Mouse (Mus musculus): ENCODE results near the gene Pou2f3.

DNA sequence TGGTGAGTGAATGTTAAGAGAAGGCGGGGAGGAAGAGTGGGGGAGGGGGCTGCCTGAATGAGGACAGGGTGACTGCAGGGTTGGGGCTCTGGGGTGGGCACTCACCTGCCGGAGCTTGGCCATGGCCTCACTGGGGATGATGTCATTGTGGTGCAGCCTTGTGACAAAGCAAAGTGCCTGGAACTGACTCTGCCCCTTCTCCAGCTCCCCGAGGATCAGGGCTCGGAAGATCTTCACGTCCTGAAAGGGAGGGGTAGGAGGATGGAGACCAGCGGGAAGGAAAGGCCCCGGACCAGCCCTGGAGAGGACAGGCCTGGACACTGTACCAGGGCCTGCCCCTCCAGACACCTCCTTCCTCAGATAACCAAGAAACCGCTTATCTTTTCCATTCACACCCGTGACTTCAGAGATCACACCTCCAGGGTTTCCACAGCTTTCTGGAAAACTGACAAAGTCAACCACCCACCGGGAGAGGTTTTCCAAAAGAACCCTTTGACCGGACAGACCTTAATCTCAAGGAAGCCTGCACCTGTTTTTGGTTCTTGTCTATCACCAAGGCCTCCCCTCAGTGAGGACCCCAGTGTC lies 14.7 kb upstream of the Pou2f3 start:
- TF ChIP-seq CTCF (IDR thresholded peaks at IDR 0.05; ENCODE audit: control insufficient read depth, insufficient read depth, low read length) = no peak
- TF ChIP-seq POLR2A (IDR thresholded peaks at IDR 0.05; ENCODE audit: borderline replicate concordance, control insufficient read depth, low read depth, low read length) = no peak

Data from bone marrow, adult 2 months (tissue).